In the genomic region with DNA sequence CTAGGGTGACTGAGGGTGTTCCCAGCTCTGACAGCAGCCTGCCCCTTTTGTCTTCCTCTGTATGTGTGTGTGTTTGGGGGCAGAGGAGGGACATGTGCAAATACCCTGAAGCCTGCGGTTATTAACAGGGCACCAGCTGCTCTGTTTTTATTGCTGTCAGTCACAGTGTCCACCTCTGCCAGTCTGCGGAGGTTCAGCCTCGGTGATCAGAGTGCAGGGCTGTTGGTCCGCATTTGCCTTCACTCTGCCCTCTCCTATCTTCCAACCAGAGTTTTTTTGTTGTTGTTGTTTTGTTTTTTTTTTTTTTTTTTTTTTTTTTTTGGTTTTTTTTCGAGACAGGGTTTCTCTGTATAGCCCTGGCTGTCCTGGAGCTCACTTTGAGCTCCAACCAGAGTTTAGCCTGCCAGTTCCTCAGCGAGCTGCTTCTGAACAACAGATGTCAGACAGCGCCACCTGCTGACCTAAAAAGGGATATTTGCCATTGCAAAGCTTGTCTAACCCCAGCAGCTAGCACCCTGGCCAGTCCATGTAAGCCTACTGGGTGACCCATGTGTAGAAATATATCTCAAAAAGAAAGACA, we compare ENCODE assay signal across 8 mouse cellular contexts.
DNase-seq lines count a peak whose midpoint lies in the region; ATAC-seq and TF ChIP-seq lines count a peak whose summit lies in the region.

No protein-coding gene starts in this region.

- peak; percentile 53 for DNase-seq in 416B (ENCODE audit: low read depth)
- DNase-seq in adrenal gland, postnatal 36 days: peak; percentile 79 to 82
- DNase-seq in embryonic facial prominence, embryonic 11.5 days (ENCODE audit: low spot score): peak; percentile 93
- DNase-seq in heart, adult 8-10 months (ENCODE audit: low spot score): peak; percentile 42
- DNase-seq in limb, embryonic 14.5 days (ENCODE audit: low spot score): peak; percentile 92
- DNase-seq in thymus, postnatal 0 days (ENCODE audit: low spot score): peak; percentile 26

- no peak overlapping the region for H3K9ac ChIP-seq in embryonic facial prominence, embryonic 11.5 days (replicated peaks; ENCODE audit: low read length)
- no peak overlapping the region for H3K9ac ChIP-seq in kidney, embryonic 16.5 days (replicated peaks; ENCODE audit: low read length)
- H3K9ac ChIP-seq in limb, embryonic 14.5 days (ENCODE audit: low read depth, low read length, severe bottlenecking): no peak overlapping the region

- no peak overlapping the region for H3K4me2 ChIP-seq in embryonic facial prominence, embryonic 11.5 days (ENCODE audit: low read depth, low read length)
- H3K4me2 ChIP-seq in kidney, embryonic 16.5 days (replicated peaks; ENCODE audit: low read depth, low read length): no peak overlapping the region
- H3K4me2 ChIP-seq in limb, embryonic 14.5 days (replicated peaks; ENCODE audit: low read depth, low read length, severe bottlenecking): no peak overlapping the region
- peak overlapping the region; percentile 61 for H3K4me2 ChIP-seq in myocyte (ENCODE audit: low read depth)

- peak; percentile 82 for ATAC-seq in embryonic facial prominence, embryonic 11.5 days (replicated peaks; ENCODE audit: insufficient number of reproducible peaks, low FRiP score, low TSS enrichment, low read depth)
- ATAC-seq in kidney, embryonic 16.5 days (ENCODE audit: low FRiP score, low TSS enrichment): peak; percentile 78; the same call in 1 of the 2 replicates
- ATAC-seq in limb, embryonic 14.5 days (ENCODE audit: low FRiP score, low read depth): peak; percentile 87

- H3K27ac ChIP-seq in embryonic facial prominence, embryonic 11.5 days (replicated peaks; ENCODE audit: low read depth, low read length): no peak overlapping the region
- no peak overlapping the region for H3K27ac ChIP-seq in kidney, embryonic 16.5 days (ENCODE audit: low read length)
- H3K27ac ChIP-seq in limb, embryonic 14.5 days (replicated peaks; ENCODE audit: low read depth, low read length): no peak overlapping the region

- H3ac ChIP-seq in myocyte (ENCODE audit: control insufficient read depth, insufficient read length): no peak overlapping the region

- no peak for TF ChIP-seq POLR2A in limb, embryonic 14.5 days (IDR thresholded peaks at IDR 0.05; ENCODE audit: borderline replicate concordance, extremely low read depth, insufficient read depth, insufficient read length)
- TF ChIP-seq POLR2A in myocyte (IDR thresholded peaks at IDR 0.05; ENCODE audit: insufficient read length, low read depth): no peak

- 32% methylated on average over 7 of the region's 7 CpGs for WGBS in embryonic facial prominence, embryonic 11.5 days
- 17% methylated on average over 7 of the region's 7 CpGs for WGBS in kidney, embryonic 16.5 days
- WGBS in limb, embryonic 14.5 days: 31% methylated on average over 7 of the region's 7 CpGs

- H3K4me1 ChIP-seq in embryonic facial prominence, embryonic 11.5 days (ENCODE audit: control insufficient read depth, insufficient read depth, low read length): no peaks in the 10 kb centered on the region
- H3K4me1 ChIP-seq in kidney, embryonic 16.5 days (ENCODE audit: insufficient read depth, low read length): no peaks in the 10 kb centered on the region
- H3K4me1 ChIP-seq in limb, embryonic 14.5 days (ENCODE audit: control insufficient read depth, insufficient read depth, low read length): no peaks in the 10 kb centered on the region

- H3K4me3 ChIP-seq in embryonic facial prominence, embryonic 11.5 days (ENCODE audit: low read depth, low read length): no peak overlapping the region
- H3K4me3 ChIP-seq in kidney, embryonic 16.5 days (ENCODE audit: low read length): no peak overlapping the region
- H3K4me3 ChIP-seq in limb, embryonic 14.5 days (replicated peaks; ENCODE audit: low read length): no peak overlapping the region
- no peak overlapping the region for H3K4me3 ChIP-seq in myocyte

- no peaks in the 10 kb centered on the region for H3K79me2 ChIP-seq in myocyte (ENCODE audit: control insufficient read depth, insufficient read depth)

- H3K9me3 ChIP-seq in embryonic facial prominence, embryonic 11.5 days (replicated peaks; ENCODE audit: control insufficient read depth, low read length): no peaks in the 10 kb centered on the region
- H3K9me3 ChIP-seq in kidney, embryonic 16.5 days (ENCODE audit: low read length): no peaks in the 10 kb centered on the region
- no peaks in the 10 kb centered on the region for H3K9me3 ChIP-seq in limb, embryonic 14.5 days (ENCODE audit: control insufficient read depth, low read length)

- no peaks in the 10 kb centered on the region for H3K27me3 ChIP-seq in embryonic facial prominence, embryonic 11.5 days (ENCODE audit: control insufficient read depth, insufficient read depth, low read length)
- peaks cover 11% of the 10 kb centered on the region; the same call in 1 of the 2 replicates for H3K27me3 ChIP-seq in kidney, embryonic 16.5 days (ENCODE audit: insufficient read depth, low read length)
- no peaks in the 10 kb centered on the region for H3K27me3 ChIP-seq in limb, embryonic 14.5 days (ENCODE audit: control insufficient read depth, insufficient read depth, low read length)
- peaks cover 12% of the 10 kb centered on the region for H3K27me3 ChIP-seq in myocyte (ENCODE audit: control insufficient read depth, insufficient read depth, insufficient read length)

- H3K36me3 ChIP-seq in embryonic facial prominence, embryonic 11.5 days (replicated peaks; ENCODE audit: control insufficient read depth, insufficient read depth, low read depth, low read length): no peaks in the 10 kb centered on the region
- no peaks in the 10 kb centered on the region for H3K36me3 ChIP-seq in kidney, embryonic 16.5 days (ENCODE audit: insufficient read depth, low read length)
- no peaks in the 10 kb centered on the region for H3K36me3 ChIP-seq in limb, embryonic 14.5 days (ENCODE audit: control insufficient read depth, insufficient read depth, low read length)
- H3K36me3 ChIP-seq in myocyte (ENCODE audit: control insufficient read depth, insufficient read depth): no peaks in the 10 kb centered on the region

TF ChIP-seq in myocyte, 11 proteins besides CTCF, POLR2A, EP300 and RAD21:
- TF ChIP-seq MYOG (IDR thresholded peaks at IDR 0.05; ENCODE audit: control insufficient read depth in 1 of 3, insufficient read depth in 1 of 3, insufficient read length in 2 of 3, low read depth in 2 of 3): peak in 2 of 3 experiments; percentile 9 to 62
- no peak for TF ChIP-seq USF1 (IDR thresholded peaks at IDR 0.05; ENCODE audit: low read depth)
- TF ChIP-seq POLR2AphosphoS2 (IDR thresholded peaks at IDR 0.05; ENCODE audit: insufficient read length, low read depth): no peak
- no peak for TF ChIP-seq MAX (IDR thresholded peaks at IDR 0.05; ENCODE audit: low read depth)
- TF ChIP-seq E2F4 (IDR thresholded peaks at IDR 0.05; ENCODE audit: insufficient read depth): no peak
- no peak for TF ChIP-seq CEBPB (IDR thresholded peaks at IDR 0.05; ENCODE audit: insufficient read depth, poor library complexity, severe bottlenecking)
- TF ChIP-seq MYOD1 (IDR thresholded peaks at IDR 0.05; ENCODE audit: control insufficient read depth in 1 of 3, insufficient read length in 2 of 3, low read depth in 2 of 3): peak; percentile 67 to 94 (median 86)
- TF ChIP-seq REST (IDR thresholded peaks at IDR 0.05; ENCODE audit: insufficient read depth, insufficient read length): no peak
- TF ChIP-seq SRF (IDR thresholded peaks at IDR 0.05; ENCODE audit: control insufficient read depth, insufficient read length, low read depth): no peak
- peak; percentile 15 for TF ChIP-seq TCF3 (IDR thresholded peaks at IDR 0.05; ENCODE audit: insufficient read length, low read depth)
- TF ChIP-seq TCF12 (IDR thresholded peaks at IDR 0.05; ENCODE audit: insufficient read depth, poor library complexity, severe bottlenecking): peak; percentile 47

Comparison
In these comparisons a context has a peak if more than half of its experiments do, and no peak if none do; other contexts are left out.
1. DNase-seq: peak in every context shown above with its lines; median percentile 93 in embryonic facial prominence, embryonic 11.5 days; 92 in limb, embryonic 14.5 days; 80 in adrenal gland, postnatal 36 days; 53 in 416B; 42 in heart, adult 8-10 months; 26 in thymus, postnatal 0 days.